Comparison of ENCODE assay signal across 24 mouse cellular contexts in genomic region chr16:32618946-32619345, GRCm38 (mm10).
"Had no signal": no experiment of that assay in that cellular context is flagged by ENCODE, and none has a peak within 500 bp of the region (broad histone marks: within the 10 kb centered on the region; RNA-seq: fewer than 3 reads in every experiment).

No protein-coding gene starts in this region.

- H3K4me2 ChIP-seq: heart, embryonic 12.5 days; hindbrain, embryonic 12.5 days; hindbrain, embryonic 14.5 days; intestine, embryonic 15.5 days; limb, embryonic 12.5 days had no signal

- ATAC-seq: hindbrain, embryonic 16.5 days; inflammation-experienced regulatory T-cells, adult 6 months; intestine, embryonic 15.5 days; intestine, postnatal 0 days had no signal

- H3K27ac ChIP-seq: gastrocnemius, adult 2 months; heart, embryonic 10.5 days; hindbrain, embryonic 10.5 days; hindbrain, embryonic 12.5 days; hindbrain, embryonic 14.5 days; intestine, embryonic 15.5 days; layer of hippocampus, adult 2 months; left cerebral cortex, adult 2 months; limb, embryonic 10.5 days; limb, embryonic 12.5 days had no signal

- H3K4me1 ChIP-seq: heart, embryonic 10.5 days; heart, embryonic 12.5 days; hindbrain, embryonic 10.5 days; hindbrain, embryonic 12.5 days; intestine, embryonic 15.5 days; limb, embryonic 10.5 days; limb, embryonic 12.5 days had no signal

- H3K9me3 ChIP-seq: heart, embryonic 10.5 days; heart, embryonic 12.5 days; hindbrain, embryonic 10.5 days; hindbrain, embryonic 12.5 days; intestine, embryonic 15.5 days; limb, embryonic 10.5 days; limb, embryonic 12.5 days had no signal

- H3K4me3 ChIP-seq: gastrocnemius, adult 2 months; heart, embryonic 10.5 days; heart, embryonic 12.5 days; hindbrain, embryonic 10.5 days; hindbrain, embryonic 12.5 days; intestine, embryonic 15.5 days; layer of hippocampus, adult 2 months; left cerebral cortex, adult 2 months; limb, embryonic 10.5 days; limb, embryonic 12.5 days had no signal

- H3K27me3 ChIP-seq: heart, embryonic 12.5 days; hindbrain, embryonic 12.5 days; intestine, embryonic 15.5 days; limb, embryonic 12.5 days had no signal

- H3K9ac ChIP-seq: heart, embryonic 12.5 days; hindbrain, embryonic 12.5 days; hindbrain, embryonic 14.5 days; intestine, embryonic 15.5 days; limb, embryonic 12.5 days had no signal

- DNase-seq: gastrocnemius, adult 2 months; gastrocnemius, postnatal 10 days; gastrocnemius, postnatal 25 days; heart, adult 18-20 months; heart, postnatal 10 days; heart, postnatal 4 days; kidney, adult 18-20 months; kidney, adult 8-10 months; kidney, postnatal 10 days; kidney, postnatal 25 days; kidney, postnatal 4 days had no signal
